Mouse (Mus musculus) stomach, postnatal 0 days (tissue): ENCODE data around the gene Sez6l.

Experiments used
- CTCF ChIP-seq: IDR thresholded peaks from 2 replicates; pipeline ENCODE4 v1.5.1; 2016; ENCODE audit warnings: antibody characterized with exemption, low read depth, mild to moderate bottlenecking, moderate library complexity
- EP300 ChIP-seq: optimal IDR thresholded peaks from 2 replicates; pipeline ENCODE3; 2016; ENCODE audit warnings: antibody characterized with exemption

GRCm38 (mm10) chr5:112554508-112554907 is 22.5 kb downstream of the Sez6l start:
- no peak for TF ChIP-seq CTCF
- no peak for TF ChIP-seq EP300
